Mouse (Mus musculus) cerebellum, postnatal 10 days (tissue): ENCODE measurements at regions not wholly inside any gene's neighbourhood (a gene's known extent, or its start where the extent isn't known, plus 50 kb on each side); places are given as distances from the start of the nearest gene placed in this dataset.

Experiments used
- DNase-seq, 2 experiments: peaks; one replicate each; pipeline ENCODE4 v3.0.0; 2021; ENCODE audit warnings: mixed read lengths in 2 of 2

GRCm38 (mm10) chr10:66433490-66433889, 662.4 kb upstream of the Jmjd1c start:
- no peak for DNase-seq

- DNase-seq = peak; percentile 86 to 87
Observed at GRCm38 (mm10) chr10:66470684-66471083, 625.2 kb upstream of the Jmjd1c start.

GRCm38 (mm10) chr10:66472038-66472437, 623.9 kb upstream of the Jmjd1c start:
- DNase-seq = no peak

DNA sequence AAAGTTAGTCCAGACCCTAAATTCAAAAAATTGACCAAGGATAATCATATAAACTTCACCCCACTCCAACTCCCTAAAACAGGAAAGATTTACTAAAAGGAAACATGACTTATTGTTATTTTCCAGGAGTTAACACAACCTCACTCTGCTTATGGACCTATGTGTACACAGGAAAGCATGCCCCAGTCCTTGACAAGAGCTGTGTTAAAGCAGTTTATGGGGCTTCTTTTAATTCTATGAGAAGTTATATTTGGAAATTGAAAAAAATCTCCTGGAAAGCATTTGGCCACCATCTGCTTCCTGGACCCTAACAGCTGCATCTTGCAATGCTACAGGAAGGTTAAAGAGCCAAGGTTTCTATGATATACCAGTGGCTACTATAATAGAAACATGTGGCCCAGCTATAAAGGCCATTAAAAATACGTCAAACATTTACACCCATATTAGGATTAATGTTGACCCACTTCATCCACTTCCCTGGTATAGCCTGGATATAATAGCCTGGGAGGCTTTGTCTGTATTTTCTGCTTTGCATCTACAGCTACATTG, 620.7 kb upstream of the Jmjd1c start:
- no peak for DNase-seq

- no peak for DNase-seq
Observed at GRCm38 (mm10) chr10:66490871-66491270, 605.1 kb upstream of the Jmjd1c start.

DNA sequence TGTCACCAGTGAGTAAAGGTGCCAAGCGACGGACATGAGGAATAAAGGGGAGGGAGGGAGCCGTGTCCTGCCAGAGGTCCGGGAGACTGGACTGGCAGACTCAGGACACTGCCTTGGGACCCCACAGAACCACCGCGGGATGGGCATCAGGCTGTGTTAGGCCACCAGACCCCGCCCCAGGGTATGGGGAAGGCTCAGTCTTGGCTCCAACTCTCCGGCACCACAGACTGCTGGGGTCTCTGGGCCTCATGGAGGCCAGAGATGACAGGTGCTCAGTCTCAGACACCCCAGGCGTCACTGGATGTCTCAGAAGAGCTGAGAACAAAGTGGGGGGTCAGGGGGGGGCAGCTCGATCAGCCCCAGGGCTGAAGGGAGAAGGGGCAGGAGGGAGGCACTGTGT, 604.1 kb upstream of the Jmjd1c start:
- DNase-seq = no peak

GRCm38 (mm10) chr10:66539846-66540245, 556.1 kb upstream of the Jmjd1c start:
- peak; percentile 9 to 15 for DNase-seq

- DNase-seq = peak; percentile 75 to 81
Observed at GRCm38 (mm10) chr10:66546656-66547055, 549.3 kb upstream of the Jmjd1c start.

- no peak for DNase-seq
Observed at GRCm38 (mm10) chr10:66547660-66548059, 548.3 kb upstream of the Jmjd1c start.

DNA sequence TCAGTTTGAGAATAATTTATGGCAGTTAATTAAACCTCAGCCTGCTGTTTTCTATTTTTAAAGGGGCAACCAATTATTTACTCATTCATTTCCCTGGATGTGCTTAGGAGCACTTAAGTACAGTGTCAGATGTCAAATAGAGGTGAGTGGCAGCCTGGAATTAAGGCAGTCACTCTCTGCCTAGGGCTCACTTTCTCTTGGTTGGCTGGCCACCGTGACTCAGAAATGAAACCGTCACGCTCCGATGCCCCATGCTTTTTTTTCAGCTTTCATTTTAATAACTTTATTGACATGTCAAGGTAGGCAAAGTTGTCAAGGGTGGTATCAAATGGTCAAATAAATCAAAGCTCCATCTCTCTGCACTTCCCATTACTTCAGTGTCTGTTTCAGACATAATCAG, 547.9 kb upstream of the Jmjd1c start:
- no peak for DNase-seq

DNA sequence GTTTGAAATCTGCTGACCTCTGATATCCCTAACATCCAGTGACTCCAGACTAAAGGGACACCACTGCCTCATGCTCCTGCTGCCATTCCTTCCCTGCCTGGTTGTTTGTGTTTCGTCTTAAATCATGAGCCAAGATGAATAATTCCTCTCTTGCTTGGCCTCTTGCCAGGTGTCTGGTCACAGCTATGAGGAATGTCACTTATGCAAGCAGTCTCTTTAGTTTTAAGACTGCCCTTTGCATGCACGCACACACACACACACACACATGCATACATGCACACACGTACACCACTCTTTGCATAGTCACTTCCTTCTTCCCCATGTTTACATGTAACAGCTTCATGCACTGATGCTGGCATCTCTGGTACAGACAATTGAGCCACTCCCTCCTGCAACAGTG, 543.0 kb upstream of the Jmjd1c start:
- DNase-seq = peak; percentile 24 to 36

DNA sequence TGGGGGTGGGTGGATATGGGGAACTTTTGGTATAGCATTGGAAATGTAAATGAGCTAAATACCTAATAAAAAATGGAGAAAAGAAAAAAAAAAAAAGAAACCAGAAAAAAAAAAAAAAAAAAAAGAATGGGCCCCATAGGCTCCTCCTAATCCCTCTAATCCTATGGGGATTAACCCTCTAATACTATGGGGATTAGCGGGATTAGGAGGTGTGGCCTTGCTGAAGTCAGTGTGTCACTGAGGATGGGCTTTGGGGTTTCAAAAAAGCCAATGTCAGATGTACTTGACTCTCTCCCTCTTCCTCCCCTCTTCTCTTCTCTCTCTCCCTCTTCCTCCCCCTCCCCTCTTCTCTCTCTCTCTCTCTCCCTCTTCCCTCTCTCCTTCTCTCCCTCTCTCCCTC, 541.7 kb upstream of the Jmjd1c start:
- DNase-seq = no peak

DNA sequence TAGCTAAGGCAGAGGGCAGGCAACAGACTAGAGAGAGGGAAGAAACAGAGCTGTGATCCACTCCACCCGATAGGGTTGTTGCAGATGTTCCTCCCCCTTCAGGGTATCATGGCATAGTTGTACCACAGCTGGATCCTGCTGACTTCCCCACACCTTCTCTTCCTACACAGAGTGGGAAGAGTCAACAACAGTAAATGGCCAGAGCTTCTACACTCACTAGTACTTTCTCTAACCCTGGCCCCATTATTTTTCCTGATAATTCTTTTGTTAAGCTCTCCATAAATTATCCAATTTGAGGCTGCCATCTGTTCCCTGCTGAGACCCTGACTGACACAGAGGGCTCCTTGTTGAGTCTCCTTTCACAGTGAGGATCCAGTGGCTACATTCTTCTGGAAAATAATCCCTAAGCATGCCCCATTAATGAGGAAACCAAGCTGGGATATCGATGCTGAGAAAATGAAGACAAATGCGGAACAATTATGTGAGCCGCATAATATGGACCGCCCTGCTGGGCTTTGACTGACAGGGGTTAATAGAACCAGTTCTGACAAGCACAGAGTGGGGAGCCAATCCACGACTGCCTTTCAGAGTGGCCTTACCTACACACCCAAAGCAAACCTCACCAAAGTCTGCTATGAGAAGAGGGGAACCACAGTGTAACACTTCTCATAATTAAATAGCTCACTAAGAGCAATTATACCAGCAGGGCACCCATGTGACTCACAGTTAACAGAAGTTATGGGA, 537.7 kb upstream of the Jmjd1c start:
- DNase-seq = no peak

DNA sequence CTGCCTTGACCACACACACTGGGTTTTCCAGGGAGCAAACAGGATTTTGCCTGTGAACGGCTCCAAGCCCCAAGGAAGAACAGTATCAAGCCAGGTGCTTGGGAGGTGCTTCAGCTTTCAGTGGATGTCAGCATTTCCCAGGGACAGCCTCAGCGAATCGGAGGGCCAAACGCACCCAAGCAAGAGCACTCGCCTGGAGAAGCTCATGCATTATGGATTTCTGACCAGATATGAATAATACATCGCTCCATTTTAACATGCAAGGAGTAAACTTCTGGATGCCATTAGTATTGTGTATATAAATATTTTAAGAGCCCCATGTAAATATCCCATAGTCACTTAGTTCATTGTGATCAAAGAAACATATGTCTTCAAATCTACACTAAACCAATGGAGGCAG, 530.6 kb upstream of the Jmjd1c start:
- no peak for DNase-seq

DNA sequence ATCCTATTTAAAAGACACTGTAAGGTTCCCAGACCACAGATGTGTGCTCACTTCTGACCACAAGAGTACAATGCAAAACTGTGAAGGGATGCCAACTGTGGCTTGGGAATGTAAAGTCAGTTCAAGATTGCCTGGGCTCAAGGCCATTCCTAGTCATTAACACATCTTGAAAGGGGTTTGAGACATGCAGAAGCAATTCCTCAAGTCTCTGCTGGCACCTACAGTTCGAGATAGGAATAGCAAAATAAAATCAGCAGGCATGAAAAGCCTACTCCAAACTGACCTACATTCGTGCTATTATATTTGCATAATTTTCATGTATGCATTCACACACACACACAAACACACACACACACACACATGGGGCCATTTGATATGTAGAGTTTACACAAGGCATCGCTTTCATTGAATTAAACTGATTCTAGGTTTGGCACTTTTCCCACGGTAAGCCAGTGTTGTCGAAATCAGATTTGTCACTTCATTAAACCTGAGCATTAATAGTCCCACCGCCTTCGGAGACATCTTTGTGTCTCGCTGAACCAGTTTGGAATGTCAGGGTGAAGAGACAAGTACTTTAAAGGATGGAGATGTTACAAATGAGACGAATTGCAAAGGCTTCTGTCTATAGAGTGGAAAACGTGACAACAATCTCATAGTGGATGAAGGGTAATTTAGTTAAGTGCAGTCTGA, 520.9 kb upstream of the Jmjd1c start:
- DNase-seq = peak; percentile 73 to 82

GRCm38 (mm10) chr10:66593001-66593400, 502.9 kb upstream of the Jmjd1c start:
- no peak for DNase-seq

DNA sequence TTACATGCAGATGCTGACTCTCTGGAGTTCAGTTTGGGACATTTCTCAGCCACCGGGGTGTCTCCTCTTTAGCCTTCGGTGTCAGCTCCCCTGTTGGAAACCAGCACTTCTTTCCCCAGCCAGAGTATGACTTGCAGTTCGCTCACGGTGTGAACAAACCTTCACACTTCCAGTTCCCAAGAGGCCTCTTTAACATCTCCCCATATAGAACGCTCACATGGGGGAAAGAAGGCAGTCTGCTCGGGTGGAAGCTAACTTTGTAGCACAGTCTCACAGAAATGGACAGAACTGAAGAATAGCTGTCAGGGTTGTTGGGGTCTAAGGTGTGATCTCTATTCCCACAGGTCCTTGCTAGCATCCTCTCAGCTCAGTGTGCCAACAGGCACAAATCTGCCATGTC, 502.4 kb upstream of the Jmjd1c start:
- no peak for DNase-seq

DNA sequence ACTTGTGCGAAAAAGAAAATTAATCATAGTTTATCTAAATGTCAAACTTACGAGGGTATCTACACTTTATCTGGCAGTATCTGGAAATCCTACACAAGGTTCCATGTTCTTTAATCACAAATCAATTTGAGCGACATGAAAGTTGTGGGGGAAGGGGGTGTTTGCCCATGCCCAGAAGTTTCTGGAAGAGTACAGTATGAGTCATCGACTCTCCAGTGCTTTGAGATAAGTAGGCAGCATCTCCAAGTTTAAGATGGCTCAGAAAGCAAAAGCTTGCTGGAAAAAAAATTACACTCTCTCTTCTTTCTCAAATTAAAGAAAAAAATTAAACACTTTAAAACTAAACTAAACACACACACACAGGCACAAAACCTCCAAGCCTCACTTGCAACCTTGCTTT, 498.0 kb upstream of the Jmjd1c start:
- no peak for DNase-seq

DNA sequence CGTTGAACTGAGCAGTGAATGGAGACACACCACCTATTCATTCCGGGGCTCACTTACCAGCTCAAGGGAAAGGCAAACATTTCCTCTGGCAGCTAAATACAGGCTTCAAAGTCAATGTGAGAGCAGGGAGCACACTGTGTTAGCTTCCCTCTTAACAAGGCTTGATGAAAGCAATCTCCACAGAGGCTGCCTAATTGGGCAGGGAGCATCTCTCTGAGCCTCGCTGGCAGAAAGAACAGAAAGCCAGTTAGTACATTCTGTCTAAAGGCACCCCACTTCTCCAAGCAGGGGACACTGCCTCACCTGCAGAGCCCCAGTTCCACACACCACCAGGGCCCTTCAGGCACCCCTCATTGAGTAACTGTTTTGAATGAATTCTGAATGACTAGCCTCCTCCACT, 488.8 kb upstream of the Jmjd1c start:
- no peak for DNase-seq

DNA sequence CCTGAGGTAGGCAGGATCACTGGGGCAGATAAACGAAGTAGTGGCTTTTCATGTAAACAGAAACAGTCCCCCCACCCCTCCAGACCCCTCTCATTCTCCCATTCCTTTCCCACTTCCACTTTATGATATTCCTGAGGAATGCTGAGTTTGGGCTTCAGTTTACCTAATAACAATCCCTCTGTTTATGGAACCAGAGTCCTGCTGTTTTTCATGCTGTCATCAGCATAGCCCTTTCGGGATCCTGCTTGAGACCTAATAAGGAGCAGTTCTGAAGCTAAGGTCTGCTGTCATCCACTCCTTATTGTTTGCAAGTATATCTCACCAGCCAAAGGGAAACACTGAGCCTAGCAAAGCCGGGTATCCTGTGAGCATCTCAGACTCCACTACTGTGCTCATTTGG, 479.6 kb upstream of the Jmjd1c start:
- DNase-seq = no peak

DNA sequence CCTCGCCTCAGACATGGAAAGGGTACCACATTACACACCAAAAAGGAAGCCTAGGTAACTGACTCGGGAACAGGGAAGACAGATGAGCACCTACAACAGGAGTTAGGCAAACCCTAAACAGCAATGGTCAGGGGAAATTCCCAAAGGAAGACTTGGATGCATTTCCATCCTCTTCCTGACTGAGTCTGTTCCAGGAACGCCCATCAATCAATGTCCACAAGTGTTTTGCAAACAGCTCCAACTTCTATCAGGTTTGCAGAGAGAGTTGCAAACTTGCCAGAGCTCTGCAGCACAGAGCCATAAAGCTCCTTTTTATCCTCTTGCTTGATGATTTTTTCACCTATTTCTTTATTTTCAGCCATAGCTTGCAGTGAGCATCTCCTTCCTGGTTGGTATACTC, 464.9 kb upstream of the Jmjd1c start:
- DNase-seq = no peak

- peak; percentile 98 for DNase-seq
Observed at GRCm38 (mm10) chr10:66640890-66641847, 454.8 kb upstream of the Jmjd1c start.

DNA sequence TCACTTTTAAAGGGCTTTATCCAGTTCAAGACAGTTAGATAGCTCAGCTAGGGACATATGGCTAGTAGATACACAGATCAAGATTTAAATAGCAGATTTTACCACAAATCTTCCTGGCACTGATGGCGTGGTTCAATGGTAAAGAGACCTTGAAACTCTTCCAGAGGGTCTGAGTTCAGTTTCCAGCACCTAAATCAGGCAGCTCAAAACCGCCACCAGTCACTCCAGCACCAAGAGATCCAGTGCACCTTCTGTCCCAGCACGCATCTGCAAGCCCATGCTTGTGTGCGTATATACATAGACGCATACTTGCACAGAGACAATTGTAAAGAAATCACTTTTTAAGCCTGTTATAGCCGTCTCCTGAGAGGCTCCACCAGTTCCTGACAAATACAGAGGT, 454.0 kb upstream of the Jmjd1c start:
- no peak for DNase-seq
